Comparison of ENCODE assay signal across 8 mouse cellular contexts in the genomic region with DNA sequence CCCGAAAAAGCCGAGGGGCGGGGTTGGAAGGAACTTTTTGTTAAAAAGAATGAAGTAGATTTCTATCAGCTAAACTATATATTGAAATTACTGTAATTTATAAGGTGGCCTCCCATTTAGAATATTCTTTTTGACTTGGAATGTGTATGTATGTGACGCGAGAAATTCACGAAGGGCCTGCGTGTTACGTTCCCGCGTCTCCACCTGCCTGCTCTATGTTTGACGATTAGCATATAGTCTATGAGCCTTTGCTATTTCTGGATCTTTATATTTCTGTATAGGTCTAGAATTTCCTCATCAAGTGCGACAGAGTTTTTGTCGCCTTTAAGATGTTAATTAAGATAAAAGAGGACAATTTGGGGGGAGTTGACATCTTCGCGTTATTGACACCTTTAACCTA. TPM values are rescaled to one million over a fixed set of nuclear protein-coding genes. Genes with fewer than 3 reads are reported as not detected.
A peak's percentile ranks its signal among the peaks of the same experiment; 100 is the strongest.
DNase-seq lines count a peak whose midpoint lies in the region; ATAC-seq and TF ChIP-seq lines count a peak whose summit lies in the region.

No protein-coding gene starts in this region.

- peaks cover 60% of the 10 kb centered on the region for H3K79me2 ChIP-seq in C2C12 (ENCODE audit: control insufficient read depth, insufficient read depth)

- H3K27me3 ChIP-seq in C2C12 (ENCODE audit: control insufficient read depth, insufficient read depth, insufficient read length) = no peaks in the 10 kb centered on the region
- no peaks in the 10 kb centered on the region for H3K27me3 ChIP-seq in forebrain, embryonic 10.5 days (ENCODE audit: poor library complexity, severe bottlenecking)
- H3K27me3 ChIP-seq in liver, embryonic 11.5 days (replicated peaks; ENCODE audit: control insufficient read depth, insufficient read depth, low read length) = no peaks in the 10 kb centered on the region

- peak overlapping the region; percentile 88 for H3K9ac ChIP-seq in liver, embryonic 11.5 days (ENCODE audit: low read depth, low read length)

- H3K36me3 ChIP-seq in C2C12 (ENCODE audit: control insufficient read depth, insufficient read depth) = peaks cover 13% of the 10 kb centered on the region
- peaks cover 31% of the 10 kb centered on the region for H3K36me3 ChIP-seq in forebrain, embryonic 10.5 days (replicated peaks)
- H3K36me3 ChIP-seq in liver, embryonic 11.5 days (ENCODE audit: control insufficient read depth, insufficient read depth, low read length) = no peaks in the 10 kb centered on the region; the same call in 1 of the 2 replicates

- intact Hi-C loops in gastrocnemius, adult 2 months (cut with DNase I) = loop anchor here (5.0 kb wide), 3 partner anchors 52 to 588 kb away; a partner anchor contains a TSS

- H3K4me3 ChIP-seq in gastrocnemius, adult 2 months = peak overlapping the region; percentile 84
- H3K4me3 ChIP-seq in C2C12 (ENCODE audit: insufficient read depth, poor library complexity, severe bottlenecking) = peak overlapping the region; percentile 78
- H3K4me3 ChIP-seq in forebrain, embryonic 10.5 days = peak overlapping the region; percentile 81
- H3K4me3 ChIP-seq in liver, embryonic 11.5 days (ENCODE audit: low read depth, low read length) = peak overlapping the region; percentile 78

- peak overlapping the region; percentile 91; the same call in 1 of the 2 replicates for H3K27ac ChIP-seq in gastrocnemius, adult 2 months
- H3K27ac ChIP-seq in forebrain, embryonic 10.5 days = peak overlapping the region; percentile 96
- peak overlapping the region; percentile 73 for H3K27ac ChIP-seq in liver, embryonic 11.5 days (ENCODE audit: low read depth, low read length)

- TF ChIP-seq CTCF in gastrocnemius, adult 2 months (IDR thresholded peaks at IDR 0.05) = no peak
- no peak for TF ChIP-seq CTCF in C2C12 (IDR thresholded peaks at IDR 0.05; ENCODE audit: control insufficient read depth, insufficient read depth, insufficient read length)

- peak overlapping the region; percentile 85 for H3K4me2 ChIP-seq in liver, embryonic 11.5 days

- peaks cover 25% of the 10 kb centered on the region for H3K4me1 ChIP-seq in forebrain, embryonic 10.5 days
- H3K4me1 ChIP-seq in liver, embryonic 11.5 days (replicated peaks; ENCODE audit: control insufficient read depth, insufficient read depth, low read length) = peaks cover 3% of the 10 kb centered on the region; the same call in 1 of the 2 replicates

- no peak for DNase-seq in gastrocnemius, adult 2 months
- DNase-seq in gastrocnemius, postnatal 4 days (ENCODE audit: low spot score in 2 of 2) = no peak
- DNase-seq in forebrain, embryonic 10.5 days (ENCODE audit: extremely low spot score, low spot score) = no peak
- DNase-seq in liver, embryonic 11.5 days (ENCODE audit: low spot score) = no peak
- no peak for DNase-seq in adrenal gland, postnatal 14 days
- DNase-seq in layer of hippocampus, postnatal 25 days (ENCODE audit: extremely low spot score in 1 of 2, low spot score in 1 of 2) = no peak

- WGBS in forebrain, embryonic 10.5 days = 8% methylated on average over 15 of the region's 15 CpGs
- whole genome bisulfite sequencing in liver, embryonic 11.5 days = 9% methylated on average over 15 of the region's 15 CpGs

- H3K79me3 ChIP-seq in C2C12 (ENCODE audit: low read depth) = peaks cover 30% of the 10 kb centered on the region

- no peaks in the 10 kb centered on the region for H3K9me3 ChIP-seq in forebrain, embryonic 10.5 days
- H3K9me3 ChIP-seq in liver, embryonic 11.5 days (ENCODE audit: control insufficient read depth, low read length) = no peaks in the 10 kb centered on the region

- peak; percentile 39; the same call in 1 of the 2 replicates for ATAC-seq in liver, embryonic 11.5 days (replicated peaks; ENCODE audit: low FRiP score)
- ATAC-seq in frontal cortex, adult (ENCODE audit: low TSS enrichment) = no peak; the same call in 1 of the 2 replicates

- peak overlapping the region; percentile 87 for H3ac ChIP-seq in C2C12 (ENCODE audit: control insufficient read depth, insufficient read length, low read depth)

TF ChIP-seq in C2C12, 6 proteins besides CTCF, POLR2A, EP300 and RAD21:
- TF ChIP-seq CEBPB (IDR thresholded peaks at IDR 0.05; ENCODE audit: low read depth) (no peak), FOSL1 (IDR thresholded peaks at IDR 0.05; ENCODE audit: insufficient read depth, low read length, poor library complexity, severe bottlenecking) (no peak), MYOD1 (IDR thresholded peaks at IDR 0.05; ENCODE audit: control insufficient read depth, insufficient read length, low read depth) (no peak), USF1 (IDR thresholded peaks at IDR 0.05; ENCODE audit: low read depth) (no peak)

RNA-seq across cellular contexts. Expression of a gene that starts 0.5 kb away (rescaled TPM):
- 1 to 10 TPM; 7.5 to 8.1 TPM for total RNA-seq in gastrocnemius, adult 2 months (2021)
- total RNA-seq in gastrocnemius, postnatal 4 days (2021) = 10 to 100 TPM; 11.5 to 13.8 TPM
- 6.0 TPM for polyA plus RNA-seq in C2C12 (2012; fragmentation: generic; extraction: Trizol)
- 20.1 and 21.3 TPM in 2 replicates for polyA plus RNA-seq in forebrain, embryonic 10.5 days (2016; fragmentation: Nextera tagmentation; extraction: Ambion mirVana)
- 17.0 and 18.4 TPM in 2 replicates for polyA plus RNA-seq in liver, embryonic 11.5 days (2014; fragmentation: Nextera tagmentation; extraction: Ambion mirVana)
- 16.7 and 18.1 TPM in 2 replicates for total RNA-seq in adrenal gland, postnatal 14 days (2021)
- total RNA-seq in layer of hippocampus, postnatal 25 days (2021) = 10 to 100 TPM; 11.6 to 14.1 TPM

RNA-seq across cellular contexts. Expression of a gene that starts 0.8 kb away (rescaled TPM):
- total RNA-seq in gastrocnemius, adult 2 months (2021) = under 1 TPM in 1 of 2 experiments, not detected in 1; 0.41 TPM
- 10 to 100 TPM in 1 of 2 experiments, 1 to 10 TPM in 1; 6.5 to 10.2 TPM for total RNA-seq in gastrocnemius, postnatal 4 days (2021)
- polyA plus RNA-seq in C2C12 (2012; fragmentation: generic; extraction: Trizol) = 12.6 TPM
- polyA plus RNA-seq in forebrain, embryonic 10.5 days (2016; fragmentation: Nextera tagmentation; extraction: Ambion mirVana) = 92.5 and 102 TPM in 2 replicates
- 94.9 and 100.0 TPM in 2 replicates for polyA plus RNA-seq in liver, embryonic 11.5 days (2014; fragmentation: Nextera tagmentation; extraction: Ambion mirVana)
- total RNA-seq in adrenal gland, postnatal 14 days (2021) = 5.4 and 7.6 TPM in 2 replicates
- 1 to 10 TPM; 1.0 to 1.4 TPM for total RNA-seq in layer of hippocampus, postnatal 25 days (2021)

RNA-seq across cellular contexts. Expression of a gene that starts 50.6 kb away (rescaled TPM):
- total RNA-seq in gastrocnemius, adult 2 months (2021) = 10 to 100 TPM; 23.6 to 26.2 TPM
- 10 to 100 TPM; 19.7 to 23.0 TPM for total RNA-seq in gastrocnemius, postnatal 4 days (2021)
- polyA plus RNA-seq in C2C12 (2012; fragmentation: generic; extraction: Trizol) = 3.0 TPM
- polyA plus RNA-seq in forebrain, embryonic 10.5 days (2016; fragmentation: Nextera tagmentation; extraction: Ambion mirVana) = 18.0 and 18.7 TPM in 2 replicates
- 13.7 and 15.0 TPM in 2 replicates for polyA plus RNA-seq in liver, embryonic 11.5 days (2014; fragmentation: Nextera tagmentation; extraction: Ambion mirVana)
- 17.3 and 18.8 TPM in 2 replicates for total RNA-seq in adrenal gland, postnatal 14 days (2021)
- 10 to 100 TPM; 57.5 to 59.5 TPM for total RNA-seq in layer of hippocampus, postnatal 25 days (2021)

RNA-seq across cellular contexts. Expression of a gene that starts 50.9 kb away (rescaled TPM):
- 10 to 100 TPM; 31.0 to 34.1 TPM for total RNA-seq in gastrocnemius, adult 2 months (2021)
- total RNA-seq in gastrocnemius, postnatal 4 days (2021) = 10 to 100 TPM; 35.1 to 39.7 TPM
- polyA plus RNA-seq in C2C12 (2012; fragmentation: generic; extraction: Trizol) = 23.4 TPM
- polyA plus RNA-seq in forebrain, embryonic 10.5 days (2016; fragmentation: Nextera tagmentation; extraction: Ambion mirVana) = 89.7 and 93.8 TPM in 2 replicates
- 57.3 and 60.6 TPM in 2 replicates for polyA plus RNA-seq in liver, embryonic 11.5 days (2014; fragmentation: Nextera tagmentation; extraction: Ambion mirVana)
- 52.2 and 55.7 TPM in 2 replicates for total RNA-seq in adrenal gland, postnatal 14 days (2021)
- 10 to 100 TPM; 48.7 to 55.5 TPM for total RNA-seq in layer of hippocampus, postnatal 25 days (2021)

RNA-seq across cellular contexts. Expression of a gene that starts 58.5 kb away (rescaled TPM):
- 1 to 10 TPM in 1 of 2 experiments, under 1 TPM in 1; 0.84 to 1.5 TPM for total RNA-seq in gastrocnemius, adult 2 months (2021)
- 1 to 10 TPM; 3.2 to 4.4 TPM for total RNA-seq in gastrocnemius, postnatal 4 days (2021)
- polyA plus RNA-seq in C2C12 (2012; fragmentation: generic; extraction: Trizol) = 1.3 TPM
- 2.3 and 2.7 TPM in 2 replicates for polyA plus RNA-seq in forebrain, embryonic 10.5 days (2016; fragmentation: Nextera tagmentation; extraction: Ambion mirVana)
- 0.82 and 0.95 TPM in 2 replicates for polyA plus RNA-seq in liver, embryonic 11.5 days (2014; fragmentation: Nextera tagmentation; extraction: Ambion mirVana)
- total RNA-seq in adrenal gland, postnatal 14 days (2021) = 3.2 and 3.8 TPM in 2 replicates
- 1 to 10 TPM; 3.6 to 5.4 TPM for total RNA-seq in layer of hippocampus, postnatal 25 days (2021)
